Mouse (Mus musculus) ovary, adult 2 months (tissue): ENCODE measurements around the gene Rai14. TPM values are rescaled to one million over a fixed set of nuclear protein-coding genes. Genes with fewer than 3 reads are reported as not detected.

ENCODE experiments used
- polyA plus RNA-seq: library from polyadenylated mRNA; depleted of rRNA; stranded (reverse); fragments of >200 nt; gene quantifications from 2 replicates; pipeline ENCODE4 v1.2.3, GENCODE M21; 2012; rRNA removed

Gene Rai14
- polyA plus RNA-seq, result 4.5 and 4.7 TPM in 2 replicates

GRCm38 (mm10) chr15:10714409-10715138 lies at the start of gene Rai14:
Gene Rai14, minus strand, starts transcription at chr15:10714624.

GRCm38 (mm10) chr15:10558465-10558864 lies 156.0 kb downstream of the Rai14 start, which contains the start of gene Ttc23l:
Gene Ttc23l, minus strand, starts transcription at chr15:10558668.

Other genes starting within 250 kb of the Rai14 start
- 0.81 and 1.1 TPM in 2 replicates for gene Dnajc21, start 244.1 kb downstream of the Rai14 start, polyA plus RNA-seq
- 0.52 and 0.61 TPM in 2 replicates for gene Brix1, start 228.7 kb downstream of the Rai14 start, polyA plus RNA-seq
- 7.3 and 8.2 TPM in 2 replicates for gene Rad1, start 228.6 kb downstream of the Rai14 start, polyA plus RNA-seq
- not detected in 2 replicates for gene Ttc23l, start 156.0 kb downstream of the Rai14 start, polyA plus RNA-seq
- 8.2 and 9.9 TPM in 2 replicates for gene C1qtnf3, start 237.7 kb upstream of the Rai14 start, polyA plus RNA-seq